Mouse (Mus musculus): ENCODE measurements around the gene Olfr855. TPM values are rescaled to one million over a fixed set of nuclear protein-coding genes. Genes with fewer than 3 reads are reported as not detected.

The Olfr855 gene
- not detected in 2 replicates for polyA plus RNA-seq (2012; rRNA removed)

- H3K27ac ChIP-seq (ENCODE audit: control insufficient read depth, insufficient read depth, low read length): no peak within 1 kb of the TSS
- H3K36me3 ChIP-seq (ENCODE audit: control insufficient read depth, insufficient read depth, low read length): no peaks in the 10 kb centered on the region
- DNase-seq: no peak
- no peak for TF ChIP-seq POLR2A (IDR thresholded peaks at IDR 0.05; ENCODE audit: control insufficient read depth, extremely low read depth, insufficient read depth, low read length, poor library complexity)
- no peak for TF ChIP-seq CTCF (IDR thresholded peaks at IDR 0.05; ENCODE audit: borderline replicate concordance, control insufficient read depth, extremely low read depth, insufficient read depth, low read length, poor library complexity)
- H3K4me3 ChIP-seq (ENCODE audit: control insufficient read depth, insufficient read depth, low read length): no peak within 1 kb of the TSS
- no peaks in the 10 kb centered on the region for H3K4me1 ChIP-seq (replicated peaks; ENCODE audit: control insufficient read depth, insufficient read depth, low read length)
- H3K27me3 ChIP-seq (ENCODE audit: control insufficient read depth, insufficient read depth, low read length): no peaks in the 10 kb centered on the region
These were observed at the start of gene Olfr855 for GRCm38 (mm10) chr9:19582317-19582716. Gene Olfr855 (plus strand): TSS chr9:19582617.

GRCm38 (mm10) chr9:19540976-19541375 is 41.4 kb upstream of the Olfr855 start, which contains the start of gene Olfr853:
Gene Olfr853 (minus strand): TSS chr9:19541076.
- H3K4me1 ChIP-seq (replicated peaks; ENCODE audit: control insufficient read depth, insufficient read depth, low read length): no peaks in the 10 kb centered on the region
- no peak for TF ChIP-seq POLR2A (IDR thresholded peaks at IDR 0.05; ENCODE audit: control insufficient read depth, extremely low read depth, insufficient read depth, low read length, poor library complexity)
- no peak for TF ChIP-seq CTCF (IDR thresholded peaks at IDR 0.05; ENCODE audit: borderline replicate concordance, control insufficient read depth, extremely low read depth, insufficient read depth, low read length, poor library complexity)
- DNase-seq: no peak
- no peaks in the 10 kb centered on the region for H3K36me3 ChIP-seq (ENCODE audit: control insufficient read depth, insufficient read depth, low read length)
- H3K27me3 ChIP-seq (ENCODE audit: control insufficient read depth, insufficient read depth, low read length): no peaks in the 10 kb centered on the region
- WGBS: 78% methylated on average over 1 of the region's 1 CpGs
- no peak within 1 kb of the TSS for H3K4me3 ChIP-seq (ENCODE audit: control insufficient read depth, insufficient read depth, low read length)
- no peak within 1 kb of the TSS for H3K27ac ChIP-seq (ENCODE audit: control insufficient read depth, insufficient read depth, low read length)

DNA sequence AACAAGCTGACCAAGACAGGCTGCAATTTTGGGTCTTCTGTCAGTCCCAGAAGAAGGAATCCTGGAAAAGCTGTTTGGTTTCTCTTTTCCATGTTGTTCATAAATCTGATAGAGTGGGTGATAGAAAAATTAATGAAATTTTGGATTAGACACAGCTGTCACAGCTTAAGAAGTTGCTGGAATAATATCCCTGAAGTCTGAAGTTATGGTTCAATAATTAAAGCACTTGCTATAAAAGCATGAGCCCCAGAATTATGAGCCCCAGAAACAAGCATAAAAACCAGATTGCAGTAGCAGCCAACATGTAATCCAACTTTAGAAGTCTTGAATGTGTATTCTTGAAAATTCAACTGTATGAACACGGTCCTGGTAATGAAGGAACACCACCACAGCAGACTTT is 15.1 kb upstream of the Olfr855 start, which contains the start of gene Olfr854:
TSS of gene Olfr854 (minus strand) at position 101 of the 400 bp plus-strand sequence.
- Histone ChIP-seq H3K27me3 (ENCODE audit: control insufficient read depth, insufficient read depth, low read length) (no peaks in the 10 kb centered on the region), H3K27ac (ENCODE audit: control insufficient read depth, insufficient read depth, low read length) (no peak within 1 kb of the TSS), H3K4me3 (ENCODE audit: control insufficient read depth, insufficient read depth, low read length) (no peak within 1 kb of the TSS), H3K4me1 (replicated peaks; ENCODE audit: control insufficient read depth, insufficient read depth, low read length) (no peaks in the 10 kb centered on the region), H3K36me3 (ENCODE audit: control insufficient read depth, insufficient read depth, low read length) (no peaks in the 10 kb centered on the region)
- 63% methylated on average over 1 of the region's 1 CpGs for WGBS
- DNase-seq: no peak
- TF ChIP-seq POLR2A (IDR thresholded peaks at IDR 0.05; ENCODE audit: control insufficient read depth, extremely low read depth, insufficient read depth, low read length, poor library complexity) (no peak), CTCF (IDR thresholded peaks at IDR 0.05; ENCODE audit: borderline replicate concordance, control insufficient read depth, extremely low read depth, insufficient read depth, low read length, poor library complexity) (no peak)

DNA sequence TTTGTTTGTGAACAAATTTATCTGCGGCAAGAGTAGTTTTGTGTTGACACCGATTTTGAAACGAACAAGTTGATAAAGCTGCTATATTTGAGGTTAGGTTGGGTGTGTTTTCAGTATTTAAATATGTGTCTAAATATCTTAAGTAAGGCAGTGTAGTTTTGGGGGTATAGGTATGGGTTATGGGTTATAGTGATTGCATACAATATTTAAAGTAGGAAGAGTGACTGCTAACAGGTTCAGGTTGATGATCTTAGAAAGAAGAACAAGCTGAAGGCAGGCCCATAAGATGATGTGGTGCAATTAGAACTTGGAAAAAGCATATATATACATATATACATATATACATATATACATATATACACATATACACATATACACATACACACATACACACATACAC is 38.9 kb downstream of the Olfr855 start:
- 0 out of 2 replicates have a peak, but pooled peaks cover 2% of the 10 kb centered on the region for H3K36me3 ChIP-seq (ENCODE audit: control insufficient read depth, insufficient read depth, low read length)
- TF ChIP-seq CTCF (IDR thresholded peaks at IDR 0.05; ENCODE audit: borderline replicate concordance, control insufficient read depth, extremely low read depth, insufficient read depth, low read length, poor library complexity) (no peak), POLR2A (IDR thresholded peaks at IDR 0.05; ENCODE audit: control insufficient read depth, extremely low read depth, insufficient read depth, low read length, poor library complexity) (no peak)
- 95% methylated on average over 3 of the region's 3 CpGs for WGBS
- H3K4me1 ChIP-seq (replicated peaks; ENCODE audit: control insufficient read depth, insufficient read depth, low read length): no peaks in the 10 kb centered on the region
- no peaks in the 10 kb centered on the region for H3K27me3 ChIP-seq (ENCODE audit: control insufficient read depth, insufficient read depth, low read length)
- H3K27ac ChIP-seq (ENCODE audit: control insufficient read depth, insufficient read depth, low read length): no peak overlapping the region
- no peak for DNase-seq
- H3K4me3 ChIP-seq (ENCODE audit: control insufficient read depth, insufficient read depth, low read length): no peak overlapping the region

DNA sequence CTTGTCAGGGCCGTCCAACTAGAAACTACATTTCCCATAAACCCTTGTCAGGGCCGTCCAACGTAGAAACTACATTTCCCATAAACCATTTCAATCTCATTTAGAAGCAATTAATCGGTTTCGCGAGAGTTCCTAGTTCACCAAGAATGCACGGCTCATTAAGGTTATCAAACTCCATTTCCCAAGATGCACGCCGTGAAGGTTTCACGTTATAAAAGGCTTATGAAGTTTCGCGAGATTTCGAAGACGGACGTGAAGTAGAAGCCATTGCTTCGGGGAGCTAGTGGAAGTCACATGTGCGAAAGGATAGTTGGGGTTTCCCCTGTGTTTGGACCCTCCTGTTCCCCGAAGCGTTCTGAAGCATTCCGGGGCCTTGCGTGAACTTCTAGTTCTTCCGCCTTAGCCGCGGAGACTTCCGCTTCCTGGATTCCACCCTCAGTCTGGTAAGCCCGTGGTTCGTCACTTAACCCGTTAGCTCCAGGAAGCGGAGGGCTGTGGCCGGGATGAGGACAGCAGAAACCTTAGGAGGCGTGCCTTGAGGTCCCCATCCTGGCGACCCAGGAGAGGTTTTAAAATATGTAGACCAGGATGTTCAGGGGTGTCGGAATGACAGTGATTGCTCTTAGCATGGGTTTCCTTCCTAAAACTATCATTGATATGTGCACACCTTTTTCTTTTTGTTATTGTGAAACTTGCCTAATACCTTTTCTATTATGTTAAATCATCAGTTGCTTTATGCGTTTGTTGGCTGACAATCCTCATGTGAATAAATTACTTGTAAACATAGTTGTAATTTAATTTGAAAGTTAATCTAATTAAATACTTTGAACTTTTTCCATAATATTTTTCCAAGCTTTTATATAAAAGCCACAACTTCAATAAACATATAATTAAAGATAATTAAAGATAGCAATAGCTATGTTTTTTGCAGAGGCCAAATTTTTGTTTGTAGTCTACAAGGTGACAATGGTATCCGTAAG is 39.7 kb downstream of the Olfr855 start, which contains the start of gene Zfp317:
TSS of gene Zfp317 (plus strand) at position 260 of the 980 bp plus-strand sequence.
- Histone ChIP-seq H3K4me3 (ENCODE audit: control insufficient read depth, insufficient read depth, low read length) (peak within 1 kb of the TSS; percentile 52), H3K36me3 (ENCODE audit: control insufficient read depth, insufficient read depth, low read length) (0 out of 2 replicates have a peak, but pooled peaks cover 4% of the 10 kb centered on the region), H3K27me3 (ENCODE audit: control insufficient read depth, insufficient read depth, low read length) (no peaks in the 10 kb centered on the region), H3K4me1 (replicated peaks; ENCODE audit: control insufficient read depth, insufficient read depth, low read length) (no peaks in the 10 kb centered on the region), H3K27ac (ENCODE audit: control insufficient read depth, insufficient read depth, low read length) (peak within 1 kb of the TSS; percentile 81)
- WGBS: 3% methylated on average over 35 of the region's 35 CpGs
- peak; percentile 87 for DNase-seq
- TF ChIP-seq CTCF (IDR thresholded peaks at IDR 0.05; ENCODE audit: borderline replicate concordance, control insufficient read depth, extremely low read depth, insufficient read depth, low read length, poor library complexity): no peak
- TF ChIP-seq POLR2A (IDR thresholded peaks at IDR 0.05; ENCODE audit: control insufficient read depth, extremely low read depth, insufficient read depth, low read length, poor library complexity): no peak; the same call in none of the 2 replicates

DNA sequence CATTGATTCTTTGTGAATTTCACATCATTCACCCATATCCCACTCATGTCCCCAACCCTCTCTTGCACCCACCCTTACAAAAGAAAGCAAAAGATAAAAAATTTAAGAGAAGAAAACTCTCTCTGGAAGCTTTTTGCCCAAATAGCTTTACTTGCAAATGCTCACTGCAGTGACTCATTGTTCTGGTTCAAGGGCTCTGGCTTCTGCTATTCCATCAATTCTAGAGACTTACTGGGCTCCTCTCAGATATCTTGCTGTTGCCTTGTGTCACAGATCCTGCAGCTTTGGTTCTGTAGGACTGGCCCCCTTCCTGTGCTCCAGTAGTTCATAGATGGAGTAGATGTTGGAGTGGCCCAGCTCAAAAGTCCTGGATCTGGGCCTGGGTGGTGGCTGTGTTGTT is 47.2 kb downstream of the Olfr855 start:
- Histone ChIP-seq H3K4me3 (ENCODE audit: control insufficient read depth, insufficient read depth, low read length) (no peak overlapping the region), H3K27me3 (ENCODE audit: control insufficient read depth, insufficient read depth, low read length) (no peaks in the 10 kb centered on the region), H3K36me3 (ENCODE audit: control insufficient read depth, insufficient read depth, low read length) (peaks cover 13% of the 10 kb centered on the region), H3K27ac (ENCODE audit: control insufficient read depth, insufficient read depth, low read length) (no peak overlapping the region), H3K4me1 (replicated peaks; ENCODE audit: control insufficient read depth, insufficient read depth, low read length) (no peaks in the 10 kb centered on the region)
- TF ChIP-seq POLR2A (IDR thresholded peaks at IDR 0.05; ENCODE audit: control insufficient read depth, extremely low read depth, insufficient read depth, low read length, poor library complexity): no peak
- no peak for DNase-seq

Other genes starting within 250 kb of the Olfr855 start
- not detected in 2 replicates for gene Olfr845, start 246.2 kb upstream of the Olfr855 start, polyA plus RNA-seq (2012; rRNA removed)
- not detected in 2 replicates for gene Olfr846, start 218.6 kb upstream of the Olfr855 start, polyA plus RNA-seq (2012; rRNA removed)
- gene Olfr847, start 203.9 kb upstream of the Olfr855 start, polyA plus RNA-seq (2012; rRNA removed): not detected in 2 replicates
- gene Olfr849, start 142.4 kb upstream of the Olfr855 start, polyA plus RNA-seq (2012; rRNA removed): not detected in 2 replicates
- not detected in 2 replicates for gene Olfr850, start 104.4 kb upstream of the Olfr855 start, polyA plus RNA-seq (2012; rRNA removed)
- gene Olfr851, start 89.3 kb upstream of the Olfr855 start, polyA plus RNA-seq (2012; rRNA removed): not detected in 2 replicates
- not detected in 2 replicates for gene Olfr853, start 41.5 kb upstream of the Olfr855 start, polyA plus RNA-seq (2012; rRNA removed)
- gene Olfr854, start 15.2 kb upstream of the Olfr855 start, polyA plus RNA-seq (2012; rRNA removed): not detected in 2 replicates
- gene Zfp317, start 39.5 kb downstream of the Olfr855 start, polyA plus RNA-seq (2012; rRNA removed): 9.7 and 10.9 TPM in 2 replicates
- gene Olfr857, start 126.8 kb downstream of the Olfr855 start, polyA plus RNA-seq (2012; rRNA removed): not detected in 2 replicates
- gene Olfr58, start 197.7 kb downstream of the Olfr855 start, polyA plus RNA-seq (2012; rRNA removed): not detected in 2 replicates
- gene Olfr859, start 222.3 kb downstream of the Olfr855 start, polyA plus RNA-seq (2012; rRNA removed): not detected in 2 replicates